Mouse (Mus musculus) hindlimb bud, embryonic 11.5 days (tissue): ENCODE measurements around the gene Ube2h.

Experiments
- DNase-seq: peaks from one replicate; pipeline ENCODE4 v3.0.0-alpha.2; 2012; ENCODE audit warnings: low read depth, low spot score; ENCODE audit errors: extremely low spot score

The Ube2h gene

GRCm38 (mm10) chr6:30171226-30171625 is 133.1 kb downstream of the Ube2h start:
- DNase-seq = no peak

- DNase-seq = no peak
Observed at GRCm38 (mm10) chr6:30169148-30169547, 135.2 kb downstream of the Ube2h start.

GRCm38 (mm10) chr6:30168275-30168674 is 136.1 kb downstream of the Ube2h start:
- DNase-seq = no peak

- no peak for DNase-seq
Observed at GRCm38 (mm10) chr6:30167192-30167591, 137.1 kb downstream of the Ube2h start.

GRCm38 (mm10) chr6:30166349-30166748 is 138.0 kb downstream of the Ube2h start:
- DNase-seq = no peak

- DNase-seq = no peak
Observed at GRCm38 (mm10) chr6:30162091-30162490, 142.2 kb downstream of the Ube2h start.

GRCm38 (mm10) chr6:30161618-30162017 is 142.7 kb downstream of the Ube2h start:
- DNase-seq = no peak
